In genomic region chr19:57007291-57007690, GRCm38 (mm10) we compare ENCODE assay signal across 8 mouse cellular contexts. TPM values are rescaled to one million over a fixed set of nuclear protein-coding genes. Genes with fewer than 3 reads are reported as not detected.
DNase-seq lines count a peak whose midpoint lies in the region; ATAC-seq and TF ChIP-seq lines count a peak whose summit lies in the region.

No protein-coding gene starts in this region.

- H3K9ac ChIP-seq in forebrain, postnatal 0 days: peak overlapping the region; percentile 51
- peak overlapping the region; percentile 52; the same call in 1 of the 2 replicates for H3K9ac ChIP-seq in intestine, embryonic 15.5 days
- no peak overlapping the region for H3K9ac ChIP-seq in liver, embryonic 16.5 days (ENCODE audit: low read depth, low read length)

- H3K4me3 ChIP-seq in forebrain, postnatal 0 days (ENCODE audit: low read depth, low read length): peak overlapping the region; percentile 44
- peak overlapping the region; percentile 50 for H3K4me3 ChIP-seq in intestine, embryonic 15.5 days (replicated peaks)
- H3K4me3 ChIP-seq in liver, embryonic 16.5 days (ENCODE audit: low read depth, low read length): peak overlapping the region; percentile 51

- ATAC-seq in cerebellum, adult (ENCODE audit: insufficient number of reproducible peaks, low FRiP score, low TSS enrichment): peak; percentile 31; the same call in 1 of the 2 replicates
- ATAC-seq in forebrain, postnatal 0 days: no peak
- ATAC-seq in intestine, embryonic 15.5 days: no peak; the same call in 1 of the 2 replicates
- ATAC-seq in liver, embryonic 16.5 days (ENCODE audit: low read depth): no peak

- no peaks in the 10 kb centered on the region for H3K36me3 ChIP-seq in forebrain, postnatal 0 days (ENCODE audit: insufficient read depth)
- no peaks in the 10 kb centered on the region for H3K36me3 ChIP-seq in intestine, embryonic 15.5 days
- no peaks in the 10 kb centered on the region for H3K36me3 ChIP-seq in liver, embryonic 16.5 days (ENCODE audit: control insufficient read depth, insufficient read depth)

- DNase-seq in frontal cortex, postnatal 10 days (ENCODE audit: low spot score in 2 of 2): peak; percentile 45 to 46
- DNase-seq in frontal cortex, adult 2 months (ENCODE audit: extremely low spot score in 1 of 2, low spot score in 1 of 2): no peak
- no peak for DNase-seq in forebrain, postnatal 0 days
- peak; percentile 17 to 40 for DNase-seq in right cerebral cortex, adult 2 months (ENCODE audit: low spot score in 2 of 2)
- DNase-seq in thymus, adult 18-20 months: no peak

- H3K4me1 ChIP-seq in forebrain, postnatal 0 days (ENCODE audit: insufficient read depth): peaks cover 11% of the 10 kb centered on the region; the same call in 1 of the 2 replicates
- H3K4me1 ChIP-seq in intestine, embryonic 15.5 days (replicated peaks): peaks cover 29% of the 10 kb centered on the region
- H3K4me1 ChIP-seq in liver, embryonic 16.5 days (ENCODE audit: control insufficient read depth, low read depth, low read length): no peaks in the 10 kb centered on the region

- H3K27me3 ChIP-seq in forebrain, postnatal 0 days (ENCODE audit: insufficient read depth, low read length): peaks cover 15% of the 10 kb centered on the region
- H3K27me3 ChIP-seq in intestine, embryonic 15.5 days (replicated peaks): peaks cover 8% of the 10 kb centered on the region; the same call in 1 of the 2 replicates
- peaks cover 23% of the 10 kb centered on the region for H3K27me3 ChIP-seq in liver, embryonic 16.5 days (ENCODE audit: control insufficient read depth, insufficient read depth, low read depth, low read length)

- no peak overlapping the region; the same call in 1 of the 2 replicates for H3K27ac ChIP-seq in forebrain, postnatal 0 days (ENCODE audit: low read depth, low read length)
- H3K27ac ChIP-seq in intestine, embryonic 15.5 days: no peak overlapping the region
- no peak overlapping the region for H3K27ac ChIP-seq in liver, embryonic 16.5 days (ENCODE audit: low read length)

- no peaks in the 10 kb centered on the region for H3K9me3 ChIP-seq in forebrain, postnatal 0 days (ENCODE audit: low read length)
- no peaks in the 10 kb centered on the region for H3K9me3 ChIP-seq in intestine, embryonic 15.5 days
- no peaks in the 10 kb centered on the region for H3K9me3 ChIP-seq in liver, embryonic 16.5 days (replicated peaks; ENCODE audit: control insufficient read depth, low read length)

- no peak for TF ChIP-seq CTCF in forebrain, postnatal 0 days (IDR thresholded peaks at IDR 0.05; ENCODE audit: low read depth)

- peak overlapping the region; percentile 83 for H3K4me2 ChIP-seq in forebrain, postnatal 0 days (ENCODE audit: low read depth)
- H3K4me2 ChIP-seq in intestine, embryonic 15.5 days (replicated peaks): peak overlapping the region; percentile 82
- H3K4me2 ChIP-seq in liver, embryonic 16.5 days (ENCODE audit: low read depth, low read length): no peak overlapping the region

- 49% methylated on average over 16 of the region's 16 CpGs for WGBS in forebrain, postnatal 0 days
- WGBS in intestine, embryonic 15.5 days: 70% methylated on average over 16 of the region's 16 CpGs
- 59% methylated on average over 16 of the region's 16 CpGs for whole genome bisulfite sequencing in liver, embryonic 16.5 days (ENCODE audit: insufficient replicate concordance)

RNA-seq across cellular contexts. Expression of gene Afap1l2, which starts 0.7 kb away (rescaled TPM):
- 12.2 and 12.7 TPM in 2 replicates for polyA plus RNA-seq in frontal cortex, adult 2 months (2012; rRNA removed)
- 11.6 and 12.7 TPM in 2 replicates for total RNA-seq in forebrain, postnatal 0 days (2014; rRNA removed)
- 8.5 and 10.1 TPM in 2 replicates for polyA plus RNA-seq in forebrain, postnatal 0 days (2015; fragmentation: Nextera tagmentation; extraction: Ambion mirVana)
- 18.3 and 18.4 TPM in 2 replicates for polyA plus RNA-seq in intestine, embryonic 15.5 days (2015; fragmentation: Nextera tagmentation; extraction: Ambion mirVana)
- polyA plus RNA-seq in liver, embryonic 16.5 days (2015; fragmentation: Nextera tagmentation; extraction: Ambion mirVana): 1.2 and 1.4 TPM in 2 replicates

Comparison
In these comparisons a context has a peak if more than half of its experiments do, and no peak if none do; other contexts are left out.
1. DNase-seq: peak in frontal cortex, postnatal 10 days (2 of 2) and right cerebral cortex, adult 2 months (2 of 2); none in frontal cortex, adult 2 months (0 of 2), forebrain, postnatal 0 days (single experiment) and thymus, adult 18-20 months (0 of 2).
2. Peak in every context shown above with its lines, with median percentiles within 50 percentile points of each other: H3K4me3 ChIP-seq.